Mouse (Mus musculus) gastrocnemius, postnatal 36 days (tissue): ENCODE data around the gene Gm13420. TPM values are rescaled to one million over a fixed set of nuclear protein-coding genes. Genes with fewer than 3 reads are reported as not detected.
"Not testable (repeated sequence)": the region's sequence is repeated elsewhere in the genome, so short reads cannot be mapped to it uniquely, and the experiment has no call there.

ENCODE experiments used
- DNase-seq, 2 experiments: peaks; one replicate each; pipeline ENCODE4 v3.0.0; 2022
- intact Hi-C: fragments of 180-260 bp; cut with DNase I; formaldehyde crosslinking; loops from one replicate; pipeline ENCODE4 v1.15.1; 2025
- long read RNA-seq, 2 experiments: library from polyadenylated mRNA; stranded (forward); transcript quantifications; one replicate each; pipeline ENCODE4 v2.0.0; 2021
- total RNA-seq, 2 experiments: library from RNA; stranded (reverse); gene quantifications; 2 replicates each; pipeline ENCODE4 v1.2.3; 2021

The Gm13420 gene
- total RNA-seq: not detected
- long read RNA-seq, experiment 1: 0 reads
- long read RNA-seq, experiment 2: 0 reads

GRCm38 (mm10) chr2:29751497-29751896 lies at the start of gene Gm13420:
TSS of gene Gm13420 (minus strand) at chr2:29751685.
- intact Hi-C loops: no loop called here
- DNase-seq: no peak

GRCm38 (mm10) chr2:29792772-29793487 lies 41.4 kb upstream of the Gm13420 start:
- intact Hi-C loops: no loop called here
- DNase-seq: no peak

GRCm38 (mm10) chr2:29787937-29788681 lies 36.6 kb upstream of the Gm13420 start, which contains the start of gene Trub2:
TSS of gene Trub2 (minus strand) at chr2:29788502.
- intact Hi-C loops: no loop called here
- DNase-seq: peak; percentile 68 to 74

GRCm38 (mm10) chr2:29787104-29787917 lies 35.8 kb upstream of the Gm13420 start, which contains the start of gene Coq4:
TSS of gene Coq4 (plus strand) at chr2:29787493.
- intact Hi-C loops: no loop called here
- peak; percentile 82 to 87 for DNase-seq

GRCm38 (mm10) chr2:29784290-29784689 lies 32.8 kb upstream of the Gm13420 start:
- intact Hi-C loops: no loop called here

GRCm38 (mm10) chr2:29781256-29781655 lies 29.8 kb upstream of the Gm13420 start:
- DNase-seq, intact Hi-C loops: not testable (repeated sequence)

More at GRCm38 (mm10) chr2:29784290-29784689, 32.8 kb upstream of the Gm13420 start:
- DNase-seq: no peak

- DNase-seq: no peak
- intact Hi-C loops: no loop called here
Measured at GRCm38 (mm10) chr2:29773323-29773722, 21.8 kb upstream of the Gm13420 start.

- DNase-seq: no peak
- intact Hi-C loops: no loop called here
Measured at GRCm38 (mm10) chr2:29771611-29772461, 20.4 kb upstream of the Gm13420 start.

- intact Hi-C loops: no loop called here
Measured at GRCm38 (mm10) chr2:29770162-29770561, 18.7 kb upstream of the Gm13420 start.

GRCm38 (mm10) chr2:29768901-29769300 lies 17.4 kb upstream of the Gm13420 start:
- intact Hi-C loops: loop anchor here (5.0 kb wide), 1 partner anchor 83 kb away; no protein-coding TSS in a partner anchor
- DNase-seq: no peak

More at GRCm38 (mm10) chr2:29770162-29770561, 18.7 kb upstream of the Gm13420 start:
- no peak for DNase-seq

- intact Hi-C loops: loop anchor here (5.0 kb wide), 1 partner anchor 84 kb away; no protein-coding TSS in a partner anchor
- DNase-seq: no peak
Measured at GRCm38 (mm10) chr2:29767976-29768709, 16.7 kb upstream of the Gm13420 start.

GRCm38 (mm10) chr2:29764831-29765230 lies 13.3 kb upstream of the Gm13420 start:
- intact Hi-C loops: loop anchor here (5.0 kb wide), 1 partner anchor 87 kb away; no protein-coding TSS in a partner anchor
- peak; percentile 46 to 50 for DNase-seq

GRCm38 (mm10) chr2:29755693-29756092 lies 4.2 kb upstream of the Gm13420 start:
- intact Hi-C loops: no loop called here
- DNase-seq: no peak

- DNase-seq: no peak
- intact Hi-C loops: no loop called here
Measured at GRCm38 (mm10) chr2:29752397-29752796, 912 bp upstream of the Gm13420 start.

- DNase-seq: no peak
Measured at GRCm38 (mm10) chr2:29748499-29748898, 3.0 kb downstream of the Gm13420 start.

GRCm38 (mm10) chr2:29747852-29748251 lies 3.6 kb downstream of the Gm13420 start:
- no peak for DNase-seq
- intact Hi-C loops: no loop called here

More at GRCm38 (mm10) chr2:29748499-29748898, 3.0 kb downstream of the Gm13420 start:
- intact Hi-C loops: no loop called here

GRCm38 (mm10) chr2:29747188-29747782 lies 4.2 kb downstream of the Gm13420 start:
- no peak for DNase-seq

GRCm38 (mm10) chr2:29744256-29744655 lies 7.2 kb downstream of the Gm13420 start:
- intact Hi-C loops: no loop called here
- no peak for DNase-seq

More at GRCm38 (mm10) chr2:29747188-29747782, 4.2 kb downstream of the Gm13420 start:
- intact Hi-C loops: no loop called here
